Mouse (Mus musculus) mature B cell (primary cell): ENCODE data around the gene Mt1.

Experiments
- in situ Hi-C: fragments of 300-500 bp; cut with MboI; formaldehyde crosslinking; loops from 2 replicates; pipeline ENCODE4 v1.14.3; 2019

The Mt1 gene

GRCm38 (mm10) chr8:94172809-94173732 is 5.8 kb upstream of the Mt1 start:
- in situ Hi-C loops, result no loop called here

- in situ Hi-C loops, result no loop called here
Measured at GRCm38 (mm10) chr8:94173848-94174403, 5.0 kb upstream of the Mt1 start.

GRCm38 (mm10) chr8:94174619-94175213 is 4.2 kb upstream of the Mt1 start:
- in situ Hi-C loops, result no loop called here

- in situ Hi-C loops, result no loop called here
Measured at GRCm38 (mm10) chr8:94177716-94178390, 1.0 kb upstream of the Mt1 start.

GRCm38 (mm10) chr8:94179713-94180560 is 1.1 kb downstream of the Mt1 start:
- in situ Hi-C loops, result no loop called here

- in situ Hi-C loops, result no loop called here
Measured at GRCm38 (mm10) chr8:94180561-94180908, 1.7 kb downstream of the Mt1 start.

GRCm38 (mm10) chr8:94182055-94182929 is 3.4 kb downstream of the Mt1 start:
- in situ Hi-C loops, result no loop called here

- in situ Hi-C loops, result no loop called here
Measured at GRCm38 (mm10) chr8:94183117-94183516, 4.2 kb downstream of the Mt1 start.

GRCm38 (mm10) chr8:94184357-94184843 is 5.5 kb downstream of the Mt1 start:
- in situ Hi-C loops, result no loop called here

GRCm38 (mm10) chr8:94185791-94186190 is 6.9 kb downstream of the Mt1 start:
- in situ Hi-C loops, result no loop called here

GRCm38 (mm10) chr8:94186542-94186941 is 7.7 kb downstream of the Mt1 start:
- in situ Hi-C loops, result no loop called here

- in situ Hi-C loops, result no loop called here
Measured at GRCm38 (mm10) chr8:94187290-94188002, 8.6 kb downstream of the Mt1 start.

- in situ Hi-C loops, result no loop called here
Measured at GRCm38 (mm10) chr8:94189275-94190031, 10.6 kb downstream of the Mt1 start.

- in situ Hi-C loops, result no loop called here
Measured at GRCm38 (mm10) chr8:94191101-94191691, 12.3 kb downstream of the Mt1 start.

GRCm38 (mm10) chr8:94192926-94193325 is 14.0 kb downstream of the Mt1 start:
- in situ Hi-C loops, result no loop called here

- in situ Hi-C loops, result no loop called here
Measured at GRCm38 (mm10) chr8:94194591-94195223, 15.8 kb downstream of the Mt1 start.

GRCm38 (mm10) chr8:94199202-94199869 is 20.5 kb downstream of the Mt1 start:
- in situ Hi-C loops, result no loop called here
